Mouse (Mus musculus): ENCODE data around the gene Notch2. TPM values are rescaled to one million over a fixed set of nuclear protein-coding genes. Genes with fewer than 3 reads are reported as not detected.
"Not testable (repeated sequence)": the region's sequence is repeated elsewhere in the genome, so short reads cannot be mapped to it uniquely, and the experiment has no call there.

Gene Notch2
- total RNA-seq, 2 experiments from 2014 or later, result 8.7 to 10.3 TPM

GRCm38 (mm10) chr3:98108416-98108815 lies 95.1 kb downstream of the Notch2 start:
- intact Hi-C loops (cut with DNase I), result loop anchor here (5.0 kb wide), 1 partner anchor 46 kb away; no protein-coding TSS in a partner anchor
- H3K27ac ChIP-seq, result peak overlapping the region; percentile 69

GRCm38 (mm10) chr3:98108866-98109265 lies 95.5 kb downstream of the Notch2 start:
- Histone ChIP-seq H3K27ac (peak overlapping the region; percentile 66), H3K4me3 (no peak overlapping the region)
- no peak for DNase-seq
- intact Hi-C loops (cut with DNase I), result loop anchor here (5.0 kb wide), 1 partner anchor 47 kb away; no protein-coding TSS in a partner anchor
- no peak for TF ChIP-seq CTCF (IDR thresholded peaks at IDR 0.05)

More at GRCm38 (mm10) chr3:98108416-98108815, 95.1 kb downstream of the Notch2 start:
- no peak for DNase-seq
- H3K4me3 ChIP-seq, result no peak overlapping the region
- TF ChIP-seq CTCF (IDR thresholded peaks at IDR 0.05), result no peak

GRCm38 (mm10) chr3:98110610-98111009 lies 97.3 kb downstream of the Notch2 start:
- Histone ChIP-seq H3K27ac (no peak overlapping the region), H3K4me3 (no peak overlapping the region)
- TF ChIP-seq CTCF (IDR thresholded peaks at IDR 0.05), result no peak
- DNase-seq, result no peak
- intact Hi-C loops (cut with DNase I), result no loop called here

- H3K4me3 ChIP-seq, result no peak overlapping the region
- TF ChIP-seq CTCF (IDR thresholded peaks at IDR 0.05), result no peak
- no peak overlapping the region for H3K27ac ChIP-seq
- DNase-seq, result no peak
- intact Hi-C loops (cut with DNase I), result no loop called here
Observed at GRCm38 (mm10) chr3:98118252-98118651, 104.9 kb downstream of the Notch2 start.

- Histone ChIP-seq H3K27ac (no peak overlapping the region), H3K4me3 (no peak overlapping the region)
- TF ChIP-seq CTCF (IDR thresholded peaks at IDR 0.05), result no peak
- no peak for DNase-seq
- intact Hi-C loops (cut with DNase I), result no loop called here
Observed at GRCm38 (mm10) chr3:98119338-98119737, 106.0 kb downstream of the Notch2 start.

GRCm38 (mm10) chr3:98120884-98121283 lies 107.6 kb downstream of the Notch2 start:
- H3K4me3 ChIP-seq, result no peak overlapping the region
- DNase-seq, result no peak
- TF ChIP-seq CTCF (IDR thresholded peaks at IDR 0.05), result no peak
- H3K27ac ChIP-seq, result no peak overlapping the region
- intact Hi-C loops (cut with DNase I), result no loop called here

GRCm38 (mm10) chr3:98127775-98128174 lies 114.4 kb downstream of the Notch2 start:
- no peak for TF ChIP-seq CTCF (IDR thresholded peaks at IDR 0.05)
- no peak overlapping the region for H3K4me3 ChIP-seq
- intact Hi-C loops (cut with DNase I), result no loop called here
- H3K27ac ChIP-seq, result no peak overlapping the region
- DNase-seq, result no peak

GRCm38 (mm10) chr3:98128716-98129115 lies 115.4 kb downstream of the Notch2 start:
- intact Hi-C loops (cut with DNase I), result no loop called here
- no peak for TF ChIP-seq CTCF (IDR thresholded peaks at IDR 0.05)
- Histone ChIP-seq H3K27ac (no peak overlapping the region), H3K4me3 (no peak overlapping the region)
- DNase-seq, result no peak

GRCm38 (mm10) chr3:98132140-98132539 lies 118.8 kb downstream of the Notch2 start:
- DNase-seq, H3K27ac ChIP-seq, H3K4me3 ChIP-seq: not testable (repeated sequence)
- peak; percentile 19; the same call in 1 of the 2 replicates for TF ChIP-seq CTCF (IDR thresholded peaks at IDR 0.05)
- intact Hi-C loops (cut with DNase I), result loop anchor here (5.0 kb wide), 1 partner anchor 205 kb away; no protein-coding TSS in a partner anchor

GRCm38 (mm10) chr3:98132636-98133035 lies 119.3 kb downstream of the Notch2 start:
- DNase-seq, result peak; percentile 54
- intact Hi-C loops (cut with DNase I), result loop anchor here (5.0 kb wide), 1 partner anchor 205 kb away; no protein-coding TSS in a partner anchor
- TF ChIP-seq CTCF (IDR thresholded peaks at IDR 0.05), result no peak

GRCm38 (mm10) chr3:98141456-98141855 lies 128.1 kb downstream of the Notch2 start:
- no peak overlapping the region for H3K4me3 ChIP-seq
- intact Hi-C loops (cut with DNase I), result no loop called here
- no peak for TF ChIP-seq CTCF (IDR thresholded peaks at IDR 0.05)
- no peak for DNase-seq
- no peak overlapping the region for H3K27ac ChIP-seq

More at GRCm38 (mm10) chr3:98132636-98133035, 119.3 kb downstream of the Notch2 start:
- Histone ChIP-seq H3K27ac (no peak overlapping the region), H3K4me3 (no peak overlapping the region)

GRCm38 (mm10) chr3:98142862-98143261 lies 129.5 kb downstream of the Notch2 start:
- no peak for TF ChIP-seq CTCF (IDR thresholded peaks at IDR 0.05)
- no peak overlapping the region for H3K27ac ChIP-seq
- no peak for DNase-seq
- no peak overlapping the region for H3K4me3 ChIP-seq
- intact Hi-C loops (cut with DNase I), result no loop called here

- DNase-seq, result no peak
- no peak for TF ChIP-seq CTCF (IDR thresholded peaks at IDR 0.05)
- Histone ChIP-seq H3K4me3 (no peak overlapping the region), H3K27ac (no peak overlapping the region)
- intact Hi-C loops (cut with DNase I), result no loop called here
Observed at GRCm38 (mm10) chr3:98145204-98145603, 131.9 kb downstream of the Notch2 start.

Measured in gastrocnemius, adult 2 months (tissue).